8 mouse cellular contexts compared by ENCODE assay signal in the genomic region with DNA sequence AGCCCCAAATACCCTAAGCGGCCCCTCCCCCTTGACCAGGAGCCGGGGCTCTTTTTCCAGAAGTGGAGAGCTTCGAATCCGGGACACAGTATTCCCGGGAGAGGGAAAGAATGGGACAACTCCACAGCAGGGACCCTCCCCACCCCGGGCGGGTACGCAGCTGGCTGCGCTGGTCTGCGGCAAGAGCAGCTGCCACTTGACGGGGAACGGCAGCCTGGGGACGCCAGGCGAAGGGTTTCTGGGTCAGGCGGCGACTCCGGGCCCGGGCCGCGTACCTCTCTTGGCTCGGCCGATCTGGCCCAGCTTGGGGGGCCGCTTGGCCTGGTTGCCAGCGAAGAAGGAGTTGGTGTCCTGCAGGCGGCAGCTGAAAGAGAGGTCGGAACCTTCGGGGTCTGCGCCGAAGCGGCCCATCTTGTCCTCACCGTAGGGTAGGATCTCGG. TPM values are rescaled to one million over a fixed set of nuclear protein-coding genes. Genes with fewer than 3 reads are reported as not detected.
DNase-seq lines count a peak whose midpoint lies in the region; ATAC-seq lines count a peak whose summit lies in the region.

No protein-coding gene starts in this region.

- H3K27me3 ChIP-seq in hindbrain, embryonic 11.5 days (ENCODE audit: control insufficient read depth, insufficient read depth, low read length), result no peaks in the 10 kb centered on the region; the same call in 1 of the 2 replicates
- no peaks in the 10 kb centered on the region for H3K27me3 ChIP-seq in midbrain, embryonic 13.5 days

- H3K36me3 ChIP-seq in hindbrain, embryonic 11.5 days (ENCODE audit: control insufficient read depth, insufficient read depth, low read length), result no peaks in the 10 kb centered on the region
- peaks cover 5% of the 10 kb centered on the region; the same call in 1 of the 2 replicates for H3K36me3 ChIP-seq in midbrain, embryonic 13.5 days

- peak overlapping the region; percentile 91 for H3K27ac ChIP-seq in hindbrain, embryonic 11.5 days (ENCODE audit: low read depth, low read length)
- H3K27ac ChIP-seq in midbrain, embryonic 13.5 days, result peak overlapping the region; percentile 90

- H3K4me2 ChIP-seq in hindbrain, embryonic 11.5 days (replicated peaks; ENCODE audit: low read depth, low read length), result peak overlapping the region; percentile 98
- peak overlapping the region; percentile 78 for H3K4me2 ChIP-seq in midbrain, embryonic 13.5 days (replicated peaks)

- H3K9me3 ChIP-seq in hindbrain, embryonic 11.5 days (ENCODE audit: control insufficient read depth, low read length), result no peaks in the 10 kb centered on the region
- no peaks in the 10 kb centered on the region for H3K9me3 ChIP-seq in midbrain, embryonic 13.5 days

- H3K9ac ChIP-seq in hindbrain, embryonic 11.5 days (ENCODE audit: low read depth, low read length), result peak overlapping the region; percentile 86
- H3K9ac ChIP-seq in midbrain, embryonic 13.5 days (replicated peaks), result peak overlapping the region; percentile 92

- peak; percentile 14 for DNase-seq in embryo, embryonic 10 days (ENCODE audit: low spot score)
- no peak for DNase-seq in embryo, embryonic 9.5 days (ENCODE audit: extremely low spot score)
- peak; percentile 46 to 47 for DNase-seq in right cerebral cortex, postnatal 10 days (ENCODE audit: low spot score in 2 of 2)
- DNase-seq in right cerebral cortex, postnatal 36 days (ENCODE audit: low spot score in 2 of 2), result no peak
- peak; percentile 72 for DNase-seq in hindbrain, embryonic 11.5 days (ENCODE audit: low spot score)
- DNase-seq in frontal cortex, postnatal 14 days (ENCODE audit: low spot score in 2 of 2), result no peak
- DNase-seq in cerebellum, adult 11-12 months, result no peak

- ATAC-seq in hindbrain, embryonic 11.5 days (ENCODE audit: low FRiP score), result peak; percentile 52
- ATAC-seq in midbrain, embryonic 13.5 days, result peak; percentile 18

- H3K4me3 ChIP-seq in hindbrain, embryonic 11.5 days (ENCODE audit: low read depth, low read length), result peak overlapping the region; percentile 74
- H3K4me3 ChIP-seq in midbrain, embryonic 13.5 days (replicated peaks), result peak overlapping the region; percentile 74

- peaks cover 9% of the 10 kb centered on the region; the same call in 1 of the 2 replicates for H3K4me1 ChIP-seq in hindbrain, embryonic 11.5 days (replicated peaks; ENCODE audit: control insufficient read depth, insufficient read depth, low read length)
- H3K4me1 ChIP-seq in midbrain, embryonic 13.5 days (replicated peaks), result peaks cover 34% of the 10 kb centered on the region

- 0% methylated on average over 28 of the region's 32 CpGs for WGBS in hindbrain, embryonic 11.5 days
- WGBS in midbrain, embryonic 13.5 days, result under 1% methylated on average over 32 of the region's 32 CpGs

RNA-seq across cellular contexts. Expression of a gene that starts 0.3 kb away (rescaled TPM):
- 6.0 and 6.2 TPM in 2 replicates for polyA plus RNA-seq in hindbrain, embryonic 11.5 days (2014; fragmentation: Nextera tagmentation; extraction: Ambion mirVana)
- 15.1 and 17.6 TPM in 2 replicates for polyA plus RNA-seq in midbrain, embryonic 13.5 days (2015; fragmentation: Nextera tagmentation; extraction: Ambion mirVana)

RNA-seq across cellular contexts. Expression of a gene that starts 8.9 kb away (rescaled TPM):
- polyA plus RNA-seq in hindbrain, embryonic 11.5 days (2014; fragmentation: Nextera tagmentation; extraction: Ambion mirVana), result 3.1 and 3.5 TPM in 2 replicates
- 12.1 TPM in 2 replicates for polyA plus RNA-seq in midbrain, embryonic 13.5 days (2015; fragmentation: Nextera tagmentation; extraction: Ambion mirVana)

RNA-seq across cellular contexts. Expression of a gene that starts 9.2 kb away (rescaled TPM):
- polyA plus RNA-seq in hindbrain, embryonic 11.5 days (2014; fragmentation: Nextera tagmentation; extraction: Ambion mirVana), result 54.1 and 54.5 TPM in 2 replicates
- polyA plus RNA-seq in midbrain, embryonic 13.5 days (2015; fragmentation: Nextera tagmentation; extraction: Ambion mirVana), result 40.6 and 43.5 TPM in 2 replicates

RNA-seq across cellular contexts. Expression of a gene that starts 9.4 kb away (rescaled TPM):
- not detected in 2 replicates for polyA plus RNA-seq in hindbrain, embryonic 11.5 days (2014; fragmentation: Nextera tagmentation; extraction: Ambion mirVana)
- polyA plus RNA-seq in midbrain, embryonic 13.5 days (2015; fragmentation: Nextera tagmentation; extraction: Ambion mirVana), result not detected in 2 replicates

RNA-seq across cellular contexts. Expression of a gene that starts 9.4 kb away (rescaled TPM):
- 26.9 and 32.5 TPM in 2 replicates for polyA plus RNA-seq in hindbrain, embryonic 11.5 days (2014; fragmentation: Nextera tagmentation; extraction: Ambion mirVana)
- 14.9 and 15.1 TPM in 2 replicates for polyA plus RNA-seq in midbrain, embryonic 13.5 days (2015; fragmentation: Nextera tagmentation; extraction: Ambion mirVana)

Comparison
In these comparisons a context has a peak if more than half of its experiments do, and no peak if none do; other contexts are left out.
1. DNase-seq: peak in embryo, embryonic 10 days (single experiment), right cerebral cortex, postnatal 10 days (2 of 2) and hindbrain, embryonic 11.5 days (single experiment); none in embryo, embryonic 9.5 days (single experiment), right cerebral cortex, postnatal 36 days (0 of 2), frontal cortex, postnatal 14 days (0 of 2) and cerebellum, adult 11-12 months (single experiment).